Comparison of ENCODE assay signal across 22 mouse cellular contexts in genomic region chr17:13865340-13865739, GRCm38 (mm10).
DNase-seq lines count a peak whose midpoint lies in the region; ATAC-seq and TF ChIP-seq lines count a peak whose summit lies in the region.
"Had no signal": no experiment of that assay in that cellular context is flagged by ENCODE, and none has a peak within 500 bp of the region (broad histone marks: within the 10 kb centered on the region; RNA-seq: fewer than 3 reads in every experiment).

No protein-coding gene starts in this region.

- no peak overlapping the region for H3K4me3 ChIP-seq in hindbrain, postnatal 0 days (ENCODE audit: low read length)
- no peak overlapping the region for H3K4me3 ChIP-seq in hindbrain, embryonic 16.5 days (ENCODE audit: low read length)
- H3K4me3 ChIP-seq in midbrain, embryonic 11.5 days (ENCODE audit: low read depth, low read length): no peak overlapping the region
- no peak overlapping the region for H3K4me3 ChIP-seq in midbrain, embryonic 13.5 days (replicated peaks)
- H3K4me3 ChIP-seq: embryonic facial prominence, embryonic 13.5 days; heart, adult 2 months; heart, embryonic 15.5 days; hindbrain, embryonic 12.5 days; limb, embryonic 15.5 days; midbrain, embryonic 10.5 days; myocyte; neural tube, embryonic 15.5 days had no signal

- no peak overlapping the region for H3K9ac ChIP-seq in hindbrain, postnatal 0 days (replicated peaks; ENCODE audit: low read length)
- H3K9ac ChIP-seq in hindbrain, embryonic 16.5 days (ENCODE audit: low read depth, low read length): no peak overlapping the region
- no peak overlapping the region for H3K9ac ChIP-seq in midbrain, embryonic 11.5 days (ENCODE audit: low read length)
- H3K9ac ChIP-seq in midbrain, embryonic 13.5 days (replicated peaks): no peak overlapping the region
- H3K9ac ChIP-seq: embryonic facial prominence, embryonic 13.5 days; forebrain, postnatal 0 days; heart, embryonic 15.5 days; hindbrain, embryonic 12.5 days; limb, embryonic 15.5 days; neural tube, embryonic 15.5 days had no signal

- H3K27me3 ChIP-seq in hindbrain, postnatal 0 days (ENCODE audit: insufficient read depth, low read length): no peaks in the 10 kb centered on the region
- H3K27me3 ChIP-seq in hindbrain, embryonic 16.5 days (replicated peaks; ENCODE audit: control insufficient read depth, insufficient read depth, low read length): no peaks in the 10 kb centered on the region
- H3K27me3 ChIP-seq in midbrain, embryonic 11.5 days (ENCODE audit: control insufficient read depth, insufficient read depth, low read length): no peaks in the 10 kb centered on the region
- no peaks in the 10 kb centered on the region for H3K27me3 ChIP-seq in midbrain, embryonic 13.5 days
- H3K27me3 ChIP-seq: CH12.LX; embryonic facial prominence, embryonic 13.5 days; heart, embryonic 15.5 days; hindbrain, embryonic 12.5 days; limb, embryonic 15.5 days; neural tube, embryonic 15.5 days had no signal

- peaks cover 23% of the 10 kb centered on the region for H3K36me3 ChIP-seq in hindbrain, postnatal 0 days (ENCODE audit: insufficient read depth, low read length)
- peaks cover 12% of the 10 kb centered on the region for H3K36me3 ChIP-seq in hindbrain, embryonic 16.5 days (ENCODE audit: control insufficient read depth, insufficient read depth, low read length)
- peaks cover 10% of the 10 kb centered on the region for H3K36me3 ChIP-seq in midbrain, embryonic 11.5 days (ENCODE audit: control insufficient read depth, insufficient read depth, low read length)
- H3K36me3 ChIP-seq in midbrain, embryonic 13.5 days: peaks cover 62% of the 10 kb centered on the region

- no peaks in the 10 kb centered on the region for H3K9me3 ChIP-seq in hindbrain, postnatal 0 days (ENCODE audit: low read length)
- no peaks in the 10 kb centered on the region for H3K9me3 ChIP-seq in hindbrain, embryonic 16.5 days (ENCODE audit: control insufficient read depth, low read length)
- H3K9me3 ChIP-seq in midbrain, embryonic 11.5 days (ENCODE audit: control insufficient read depth, low read length): no peaks in the 10 kb centered on the region
- H3K9me3 ChIP-seq in midbrain, embryonic 13.5 days: no peaks in the 10 kb centered on the region
- H3K9me3 ChIP-seq: embryonic facial prominence, embryonic 13.5 days; heart, embryonic 15.5 days; hindbrain, embryonic 12.5 days; limb, embryonic 15.5 days; midbrain, embryonic 10.5 days; neural tube, embryonic 15.5 days had no signal

- 0 out of 2 replicates have a peak, but pooled peaks have one; percentile 24 for ATAC-seq in hindbrain, postnatal 0 days
- no peak for ATAC-seq in hindbrain, embryonic 16.5 days
- no peak for ATAC-seq in midbrain, embryonic 11.5 days (ENCODE audit: low FRiP score)
- ATAC-seq in midbrain, embryonic 13.5 days: no peak
- ATAC-seq: forebrain, postnatal 0 days; intestine, postnatal 0 days had no signal

- no peak overlapping the region for H3K4me2 ChIP-seq in hindbrain, postnatal 0 days (ENCODE audit: low read depth, low read length)
- no peak overlapping the region for H3K4me2 ChIP-seq in hindbrain, embryonic 16.5 days (ENCODE audit: low read length)
- no peak overlapping the region for H3K4me2 ChIP-seq in midbrain, embryonic 11.5 days
- H3K4me2 ChIP-seq in midbrain, embryonic 13.5 days (replicated peaks): no peak overlapping the region
- H3K4me2 ChIP-seq: embryonic facial prominence, embryonic 13.5 days; heart, embryonic 15.5 days; hindbrain, embryonic 12.5 days; limb, embryonic 15.5 days; neural tube, embryonic 15.5 days had no signal

- no peak for TF ChIP-seq CTCF in hindbrain, postnatal 0 days (IDR thresholded peaks at IDR 0.05; ENCODE audit: low read depth)

- H3K4me1 ChIP-seq in hindbrain, postnatal 0 days (ENCODE audit: insufficient read depth, low read length): no peaks in the 10 kb centered on the region
- no peaks in the 10 kb centered on the region for H3K4me1 ChIP-seq in hindbrain, embryonic 16.5 days (ENCODE audit: control insufficient read depth, insufficient read depth, low read depth, low read length)
- no peaks in the 10 kb centered on the region for H3K4me1 ChIP-seq in midbrain, embryonic 11.5 days (ENCODE audit: control insufficient read depth, insufficient read depth, low read length)
- no peaks in the 10 kb centered on the region for H3K4me1 ChIP-seq in midbrain, embryonic 13.5 days (replicated peaks)
- H3K4me1 ChIP-seq: heart, embryonic 15.5 days; hindbrain, embryonic 12.5 days; midbrain, embryonic 10.5 days; neural tube, embryonic 15.5 days had no signal

- H3K27ac ChIP-seq in hindbrain, postnatal 0 days: 0 out of 2 replicates have a peak overlapping the region, but pooled peaks have one; percentile 2
- no peak overlapping the region for H3K27ac ChIP-seq in hindbrain, embryonic 16.5 days (ENCODE audit: low read depth, low read length)
- no peak overlapping the region for H3K27ac ChIP-seq in midbrain, embryonic 11.5 days (ENCODE audit: low read depth, low read length)
- no peak overlapping the region for H3K27ac ChIP-seq in midbrain, embryonic 13.5 days
- H3K27ac ChIP-seq: embryonic facial prominence, embryonic 13.5 days; heart, adult 2 months; heart, embryonic 15.5 days; hindbrain, embryonic 12.5 days; limb, embryonic 15.5 days; midbrain, embryonic 10.5 days; neural tube, embryonic 15.5 days had no signal

- peak; percentile 53 for DNase-seq in hindbrain, postnatal 0 days (ENCODE audit: low spot score)
- peak; percentile 72 for DNase-seq in midbrain, embryonic 11.5 days (ENCODE audit: low spot score, missing footprints)
- peak; percentile 96 to 98 for DNase-seq in cerebellum, postnatal 10 days
- no peak for DNase-seq in lung, postnatal 36 days
- DNase-seq in MN1 (ENCODE audit: low spot score): no peak
- DNase-seq: adrenal gland, adult 8-10 months; forebrain, postnatal 0 days; heart, adult 2 months; lung, adult 18-20 months; right cerebral cortex, postnatal 25 days; thymus, postnatal 14 days had no signal

- WGBS in hindbrain, postnatal 0 days: 73% methylated on average over 5 of the region's 5 CpGs
- 84% methylated on average over 5 of the region's 5 CpGs for WGBS in hindbrain, embryonic 16.5 days
- WGBS in midbrain, embryonic 11.5 days: 96% methylated on average over 5 of the region's 5 CpGs
- WGBS in midbrain, embryonic 13.5 days: 96% methylated on average over 5 of the region's 5 CpGs

Comparison
In these comparisons a context has a peak if more than half of its experiments do, and no peak if none do; other contexts are left out.
1. DNase-seq: peak in hindbrain, postnatal 0 days (single experiment), midbrain, embryonic 11.5 days (single experiment) and cerebellum, postnatal 10 days (2 of 2); none in lung, postnatal 36 days (single experiment) and MN1 (single experiment).